Mouse (Mus musculus) thymus, adult 2 months (tissue): ENCODE data around the gene Otud7a.

ENCODE experiments used
- CTCF ChIP-seq: fragments of 200-500 bp; IDR thresholded peaks from 2 replicates; pipeline ENCODE4 v1.5.1; 2012; ENCODE audit warnings: mild to moderate bottlenecking, control low read depth, low read length, moderate library complexity, borderline replicate concordance; ENCODE audit not compliant: control insufficient read depth, poor library complexity, insufficient read depth; ENCODE audit errors: extremely low read depth
- POLR2A ChIP-seq: fragments of 200-500 bp; IDR thresholded peaks from 2 replicates; pipeline ENCODE4 v1.6.1; 2012; ENCODE audit warnings: mild to moderate bottlenecking, low read length, control low read depth, moderate library complexity; ENCODE audit not compliant: control insufficient read depth, poor library complexity, insufficient read depth; ENCODE audit errors: extremely low read depth

- TF ChIP-seq POLR2A (no peak), CTCF (no peak)
Observed at GRCm38 (mm10) chr7:63523051-63523450, 78.5 kb downstream of the Otud7a start.
